Mouse (Mus musculus): ENCODE results near the gene Mindy3.

DNA sequence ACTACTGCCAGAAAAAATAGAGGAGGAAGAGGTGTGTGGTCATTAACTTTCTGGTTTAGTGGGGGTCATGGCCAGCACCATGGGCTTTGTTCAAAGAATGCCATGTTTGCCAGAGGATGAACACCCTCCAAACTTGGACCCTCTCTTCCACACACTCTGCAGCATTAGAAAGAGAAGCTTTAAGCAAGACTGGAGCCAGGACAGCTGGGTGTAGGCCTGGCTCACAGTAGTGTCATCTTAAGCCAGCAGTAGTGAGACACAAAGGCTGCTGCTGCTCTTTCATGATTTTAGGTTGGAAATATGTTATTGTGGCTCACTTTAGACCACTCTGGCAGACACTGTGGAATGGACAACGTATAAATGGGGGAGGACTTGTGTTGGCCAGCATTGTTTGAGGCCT is 12.8 kb upstream of the Mindy3 start:
- TF ChIP-seq CTCF (IDR thresholded peaks at IDR 0.05; ENCODE audit: borderline replicate concordance, insufficient read depth, low read depth, low read length): no peak
- TF ChIP-seq POLR2A (IDR thresholded peaks at IDR 0.05; ENCODE audit: borderline replicate concordance, insufficient read depth, low read length): no peak
